Mouse (Mus musculus): ENCODE data around the gene Cyth1. TPM values are rescaled to one million over a fixed set of nuclear protein-coding genes. Genes with fewer than 3 reads are reported as not detected.

Cyth1 gene
- total RNA-seq, 2 experiments from 2014 or later = 101 to 108 TPM

- DNase-seq (ENCODE audit: low spot score in 2 of 2) = no peak
- Histone ChIP-seq H3K27ac (no peak overlapping the region), H3K4me3 (no peak overlapping the region)
- TF ChIP-seq CTCF (conservative IDR thresholded peaks at IDR 0.05) = no peak
These were observed 20.7 kb downstream of the Cyth1 start for GRCm38 (mm10) chr11:118227650-118228049.

- no peak overlapping the region for H3K27ac ChIP-seq
- DNase-seq (ENCODE audit: low spot score in 2 of 2) = no peak
- no peak overlapping the region for H3K4me3 ChIP-seq
- TF ChIP-seq CTCF (conservative IDR thresholded peaks at IDR 0.05) = no peak
These were observed 21.5 kb downstream of the Cyth1 start for GRCm38 (mm10) chr11:118226850-118227249.

GRCm38 (mm10) chr11:118225862-118226261, 22.5 kb downstream of the Cyth1 start:
- no peak overlapping the region for H3K4me3 ChIP-seq
- DNase-seq (ENCODE audit: low spot score in 2 of 2) = no peak
- no peak for TF ChIP-seq CTCF (conservative IDR thresholded peaks at IDR 0.05)
- H3K27ac ChIP-seq = no peak overlapping the region

GRCm38 (mm10) chr11:118225056-118225836, 23.1 kb downstream of the Cyth1 start:
- Histone ChIP-seq H3K27ac (no peak overlapping the region), H3K4me3 (no peak overlapping the region)
- DNase-seq (ENCODE audit: low spot score in 2 of 2) = no peak
- TF ChIP-seq CTCF (conservative IDR thresholded peaks at IDR 0.05) = no peak

GRCm38 (mm10) chr11:118223416-118224067, 24.9 kb downstream of the Cyth1 start:
- DNase-seq (ENCODE audit: low spot score in 2 of 2) = no peak
- TF ChIP-seq CTCF (conservative IDR thresholded peaks at IDR 0.05) = no peak
- Histone ChIP-seq H3K4me3 (no peak overlapping the region), H3K27ac (no peak overlapping the region)

GRCm38 (mm10) chr11:118222917-118223316, 25.5 kb downstream of the Cyth1 start:
- H3K4me3 ChIP-seq = no peak overlapping the region
- DNase-seq (ENCODE audit: low spot score in 2 of 2) = no peak
- TF ChIP-seq CTCF (conservative IDR thresholded peaks at IDR 0.05) = no peak
- H3K27ac ChIP-seq = no peak overlapping the region

- peak overlapping the region; percentile 2; the same call in 1 of the 2 replicates for H3K27ac ChIP-seq
- no peak for TF ChIP-seq CTCF (conservative IDR thresholded peaks at IDR 0.05)
- DNase-seq (ENCODE audit: low spot score in 2 of 2) = no peak
- no peak overlapping the region for H3K4me3 ChIP-seq
These were observed 26.0 kb downstream of the Cyth1 start for GRCm38 (mm10) chr11:118222351-118222885.

- peak overlapping the region; percentile 66 for H3K27ac ChIP-seq
- DNase-seq (ENCODE audit: low spot score in 2 of 2) = peak in 1 of 2 experiments; percentile 66
- H3K4me3 ChIP-seq = no peak overlapping the region
- peak; percentile 96 for TF ChIP-seq CTCF (conservative IDR thresholded peaks at IDR 0.05)
These were observed 27.7 kb downstream of the Cyth1 start for GRCm38 (mm10) chr11:118220561-118221262.

GRCm38 (mm10) chr11:118219066-118219465, 29.3 kb downstream of the Cyth1 start:
- TF ChIP-seq CTCF (conservative IDR thresholded peaks at IDR 0.05) = no peak
- DNase-seq (ENCODE audit: low spot score in 2 of 2) = no peak

GRCm38 (mm10) chr11:118216468-118216867, 31.9 kb downstream of the Cyth1 start:
- peak overlapping the region; percentile 28; the same call in 1 of the 2 replicates for H3K27ac ChIP-seq
- no peak overlapping the region for H3K4me3 ChIP-seq
- DNase-seq (ENCODE audit: low spot score in 2 of 2) = no peak
- no peak for TF ChIP-seq CTCF (conservative IDR thresholded peaks at IDR 0.05)

More at GRCm38 (mm10) chr11:118219066-118219465, 29.3 kb downstream of the Cyth1 start:
- no peak overlapping the region for H3K27ac ChIP-seq
- no peak overlapping the region for H3K4me3 ChIP-seq

- H3K27ac ChIP-seq = peak overlapping the region; percentile 28; the same call in 1 of the 2 replicates
- DNase-seq (ENCODE audit: low spot score in 2 of 2) = no peak
- no peak overlapping the region for H3K4me3 ChIP-seq
- TF ChIP-seq CTCF (conservative IDR thresholded peaks at IDR 0.05) = no peak
These were observed 32.4 kb downstream of the Cyth1 start for GRCm38 (mm10) chr11:118215928-118216458.

GRCm38 (mm10) chr11:118212636-118213112, 35.7 kb downstream of the Cyth1 start:
- Histone ChIP-seq H3K4me3 (peak overlapping the region; percentile 24; the same call in 1 of the 2 replicates), H3K27ac (peak overlapping the region; percentile 97)
- TF ChIP-seq CTCF (conservative IDR thresholded peaks at IDR 0.05) = no peak
- no peak for DNase-seq (ENCODE audit: low spot score in 2 of 2)
